Comparison of ENCODE assay signal across 9 mouse cellular contexts in genomic region chr3:88624951-88625350, GRCm38 (mm10). TPM values are rescaled to one million over a fixed set of nuclear protein-coding genes. Genes with fewer than 3 reads are reported as not detected.
DNase-seq lines count a peak whose midpoint lies in the region; ATAC-seq and TF ChIP-seq lines count a peak whose summit lies in the region.
"Had no signal": no experiment of that assay in that cellular context is flagged by ENCODE, and none has a peak within 500 bp of the region (broad histone marks: within the 10 kb centered on the region; RNA-seq: fewer than 3 reads in every experiment).

No protein-coding gene starts in this region.

- H3K4me3 ChIP-seq in MEL (ENCODE audit: control insufficient read depth in 1 of 2, insufficient read depth in 1 of 2, low read depth in 2 of 2, low read length in 2 of 2), result no peak overlapping the region; a peak in 1 of 4 replicates
- peak overlapping the region; percentile 77 for H3K4me3 ChIP-seq in forebrain, embryonic 15.5 days
- no peak overlapping the region for H3K4me3 ChIP-seq in limb, embryonic 11.5 days (ENCODE audit: low read depth, low read length)
- 0 out of 2 replicates have a peak overlapping the region, but pooled peaks have one; percentile 87 for H3K4me3 ChIP-seq in stomach, embryonic 16.5 days (replicated peaks; ENCODE audit: low read length)

- intact Hi-C loops in left cerebral cortex, postnatal 14 days (cut with DNase I), result no loop called here

- TF ChIP-seq POLR2A in MEL (IDR thresholded peaks at IDR 0.05; ENCODE audit: control insufficient read depth in 1 of 2, insufficient read depth in 1 of 2, low read depth in 1 of 2, low read length in 2 of 2, poor library complexity in 1 of 2), result no peak

- peak overlapping the region; percentile 97 for H3K27ac ChIP-seq in MEL (ENCODE audit: control insufficient read depth, low read depth, low read length)
- H3K27ac ChIP-seq in forebrain, embryonic 15.5 days (replicated peaks), result peak overlapping the region; percentile 97
- no peak overlapping the region for H3K27ac ChIP-seq in limb, embryonic 11.5 days (replicated peaks; ENCODE audit: low read depth, low read length)
- H3K27ac ChIP-seq in stomach, embryonic 16.5 days (ENCODE audit: low read length), result peak overlapping the region; percentile 98

- H3K4me2 ChIP-seq in forebrain, embryonic 15.5 days (replicated peaks), result peak overlapping the region; percentile 91
- peak overlapping the region; percentile 63; the same call in 1 of the 2 replicates for H3K4me2 ChIP-seq in limb, embryonic 11.5 days (ENCODE audit: low read depth, severe bottlenecking)
- peak overlapping the region; percentile 94 for H3K4me2 ChIP-seq in stomach, embryonic 16.5 days (ENCODE audit: low read depth, low read length)

- H3K27me3 ChIP-seq in MEL (ENCODE audit: control insufficient read depth in 1 of 2, insufficient read depth in 2 of 2, low read length in 2 of 2), result no peaks in the 10 kb centered on the region
- no peaks in the 10 kb centered on the region for H3K27me3 ChIP-seq in forebrain, embryonic 15.5 days
- no peaks in the 10 kb centered on the region for H3K27me3 ChIP-seq in limb, embryonic 11.5 days (ENCODE audit: control insufficient read depth, insufficient read depth, low read length)
- H3K27me3 ChIP-seq in stomach, embryonic 16.5 days (ENCODE audit: control insufficient read depth, insufficient read depth, low read length), result no peaks in the 10 kb centered on the region

- no peak for ATAC-seq in forebrain, embryonic 15.5 days (replicated peaks)
- ATAC-seq in limb, embryonic 11.5 days (ENCODE audit: insufficient number of reproducible peaks, low FRiP score, low TSS enrichment, low read depth), result no peak
- ATAC-seq in stomach, embryonic 16.5 days (ENCODE audit: insufficient read depth, low FRiP score), result no peak

- H3K9me3 ChIP-seq in MEL (replicated peaks; ENCODE audit: insufficient read depth, low read length), result no peaks in the 10 kb centered on the region
- no peaks in the 10 kb centered on the region for H3K9me3 ChIP-seq in forebrain, embryonic 15.5 days
- no peaks in the 10 kb centered on the region for H3K9me3 ChIP-seq in limb, embryonic 11.5 days (ENCODE audit: control insufficient read depth, low read length)
- H3K9me3 ChIP-seq in stomach, embryonic 16.5 days (replicated peaks; ENCODE audit: control insufficient read depth, low read length), result no peaks in the 10 kb centered on the region

- H3K36me3 ChIP-seq in MEL (ENCODE audit: control insufficient read depth in 1 of 2, insufficient read depth in 2 of 2, low read length in 2 of 2), result peaks cover 19 to 49% of the 10 kb centered on the region in 2 experiments
- peaks cover 14% of the 10 kb centered on the region for H3K36me3 ChIP-seq in forebrain, embryonic 15.5 days
- peaks cover 3% of the 10 kb centered on the region; the same call in 1 of the 2 replicates for H3K36me3 ChIP-seq in limb, embryonic 11.5 days (ENCODE audit: control insufficient read depth, insufficient read depth, low read length)
- peaks cover 5% of the 10 kb centered on the region; the same call in 1 of the 2 replicates for H3K36me3 ChIP-seq in stomach, embryonic 16.5 days (ENCODE audit: control insufficient read depth, insufficient read depth, low read length)

- TF ChIP-seq CTCF in MEL (IDR thresholded peaks at IDR 0.05 in 2 of 3, conservative IDR thresholded peaks at IDR 0.05 in 1 of 3; ENCODE audit: control insufficient read depth in 1 of 3, insufficient read depth in 1 of 3, low read depth in 2 of 3, low read length in 3 of 3, poor library complexity in 1 of 3, severe bottlenecking in 1 of 3), result no peak

- no peak for TF ChIP-seq EP300 in MEL (IDR thresholded peaks at IDR 0.05; ENCODE audit: low read depth in 1 of 2, low read length in 2 of 2)

- peak overlapping the region; percentile 85 for H3K9ac ChIP-seq in MEL (ENCODE audit: control insufficient read depth, low read depth, low read length, poor library complexity, severe bottlenecking)
- peak overlapping the region; percentile 88 for H3K9ac ChIP-seq in forebrain, embryonic 15.5 days (replicated peaks)
- H3K9ac ChIP-seq in limb, embryonic 11.5 days (ENCODE audit: low read length), result 0 out of 2 replicates have a peak overlapping the region, but pooled peaks have one; percentile 35
- H3K9ac ChIP-seq in stomach, embryonic 16.5 days (ENCODE audit: low read length), result peak overlapping the region; percentile 98

- DNase-seq in heart, adult 11 months, result peak; percentile 98
- no peak for DNase-seq in heart, postnatal 4 days
- peak; percentile 46 for DNase-seq in MEL (ENCODE audit: low read depth, low spot score)
- DNase-seq in limb, embryonic 11.5 days (ENCODE audit: low spot score), result no peak
- no peak for DNase-seq in left cerebral cortex, postnatal 14 days (ENCODE audit: low spot score in 2 of 2)
- DNase-seq in thymus, postnatal 14 days, result no peak

- peaks cover 98% of the 10 kb centered on the region for H3K79me2 ChIP-seq in MEL (ENCODE audit: control insufficient read depth, insufficient read depth, low read length, poor library complexity)

- 44% methylated on average over 2 of the region's 2 CpGs for WGBS in forebrain, embryonic 15.5 days
- WGBS in limb, embryonic 11.5 days, result 62% methylated on average over 2 of the region's 2 CpGs
- WGBS in stomach, embryonic 16.5 days, result 25% methylated on average over 2 of the region's 2 CpGs

- TF ChIP-seq RAD21 in MEL (IDR thresholded peaks at IDR 0.05; ENCODE audit: low read depth, low read length), result no peak

- H3K4me1 ChIP-seq in MEL (ENCODE audit: control insufficient read depth in 1 of 2, insufficient read depth in 2 of 2, low read length in 2 of 2), result peaks cover 40 to 52% of the 10 kb centered on the region in 2 experiments
- H3K4me1 ChIP-seq in forebrain, embryonic 15.5 days, result peaks cover 62% of the 10 kb centered on the region
- peaks cover 15% of the 10 kb centered on the region for H3K4me1 ChIP-seq in limb, embryonic 11.5 days (ENCODE audit: control insufficient read depth, insufficient read depth, low read length)
- H3K4me1 ChIP-seq in stomach, embryonic 16.5 days (ENCODE audit: control insufficient read depth, insufficient read depth, low read length), result peaks cover 38% of the 10 kb centered on the region

TF ChIP-seq in MEL, 35 proteins besides CTCF, POLR2A, EP300 and RAD21:
- no peak for TF ChIP-seq POLR2AphosphoS5 (IDR thresholded peaks at IDR 0.05; ENCODE audit: borderline replicate concordance, low read depth, low read length)
- TF ChIP-seq TBP (IDR thresholded peaks at IDR 0.05; ENCODE audit: low read depth, low read length), result no peak
- no peak for TF ChIP-seq ZKSCAN1 (IDR thresholded peaks at IDR 0.05; ENCODE audit: low read depth, low read length)
- TF ChIP-seq TAL1 (IDR thresholded peaks at IDR 0.05; ENCODE audit: low read length), result no peak
- TF ChIP-seq ETS1 (IDR thresholded peaks at IDR 0.05; ENCODE audit: low read depth, low read length), result no peak
- no peak for TF ChIP-seq E2F4 (IDR thresholded peaks at IDR 0.05; ENCODE audit: borderline replicate concordance, low read depth, low read length)
- no peak for TF ChIP-seq ZMIZ1 (IDR thresholded peaks at IDR 0.05; ENCODE audit: low read depth, low read length)
- no peak for TF ChIP-seq GATA1 (IDR thresholded peaks at IDR 0.05; ENCODE audit: low read depth, low read length)
TF ChIP-seq in MEL: peak in this region for 0.

RNA-seq across cellular contexts. Expression of gene Arhgef2, which starts 19.2 kb away (rescaled TPM):
- total RNA-seq in heart, postnatal 4 days (2021), result 100 to 1,000 TPM; 104 to 109 TPM
- 113 and 131 TPM in 2 replicates for total RNA-seq in MEL (2012; rRNA removed)
- polyA plus RNA-seq in MEL (2012; ENCODE audit: insufficient read depth in 1 of 2, insufficient read length in 2 of 2, low read depth in 1 of 2, low replicate concordance in 2 of 2, missing spikeins in 1 of 2), result 100 to 1,000 TPM in 1 of 2 experiments, not detected in 1; 183 TPM
- polyA plus RNA-seq in forebrain, embryonic 15.5 days (2015; fragmentation: Nextera tagmentation; extraction: Ambion mirVana), result 192 and 193 TPM in 2 replicates
- polyA plus RNA-seq in limb, embryonic 11.5 days (2014; fragmentation: Nextera tagmentation; extraction: Ambion mirVana), result 132 and 134 TPM in 2 replicates
- polyA plus RNA-seq in stomach, embryonic 16.5 days (2015; fragmentation: Nextera tagmentation; extraction: Ambion mirVana), result 75.4 and 81.3 TPM in 2 replicates
- 100 to 1,000 TPM; 310 to 316 TPM for total RNA-seq in left cerebral cortex, postnatal 14 days (2021)

RNA-seq across cellular contexts. Expression of gene Rxfp4, which starts 28.0 kb away (rescaled TPM):
- under 1 TPM in 1 of 2 experiments, not detected in 1; 0.20 TPM for total RNA-seq in heart, postnatal 4 days (2021)
- total RNA-seq in MEL (2012; rRNA removed), result 0.08 TPM in 1 of 2 replicates, not detected in the other
- under 1 TPM in 1 of 2 experiments, not detected in 1; 0.06 TPM for polyA plus RNA-seq in MEL (2012; ENCODE audit: insufficient read depth in 1 of 2, insufficient read length in 2 of 2, low read depth in 1 of 2, low replicate concordance in 2 of 2, missing spikeins in 1 of 2)
- not detected in 2 replicates for polyA plus RNA-seq in forebrain, embryonic 15.5 days (2015; fragmentation: Nextera tagmentation; extraction: Ambion mirVana)
- not detected in 2 replicates for polyA plus RNA-seq in limb, embryonic 11.5 days (2014; fragmentation: Nextera tagmentation; extraction: Ambion mirVana)
- not detected in 2 replicates for polyA plus RNA-seq in stomach, embryonic 16.5 days (2015; fragmentation: Nextera tagmentation; extraction: Ambion mirVana)
- total RNA-seq in left cerebral cortex, postnatal 14 days (2021), result not detected
- total RNA-seq: left cerebral cortex, postnatal 10 days had no signal

RNA-seq across cellular contexts. Expression of gene Ssr2, which starts 49.3 kb away (rescaled TPM):
- total RNA-seq in heart, postnatal 4 days (2021), result 100 to 1,000 TPM; 145 to 152 TPM
- 500 and 594 TPM in 2 replicates for total RNA-seq in MEL (2012; rRNA removed)
- 100 to 1,000 TPM; 176 to 706 TPM for polyA plus RNA-seq in MEL (2012; ENCODE audit: insufficient read depth in 1 of 2, insufficient read length in 2 of 2, low read depth in 1 of 2, low replicate concordance in 2 of 2, missing spikeins in 1 of 2)
- 133 and 134 TPM in 2 replicates for polyA plus RNA-seq in forebrain, embryonic 15.5 days (2015; fragmentation: Nextera tagmentation; extraction: Ambion mirVana)
- 220 and 233 TPM in 2 replicates for polyA plus RNA-seq in limb, embryonic 11.5 days (2014; fragmentation: Nextera tagmentation; extraction: Ambion mirVana)
- 307 and 360 TPM in 2 replicates for polyA plus RNA-seq in stomach, embryonic 16.5 days (2015; fragmentation: Nextera tagmentation; extraction: Ambion mirVana)
- total RNA-seq in left cerebral cortex, postnatal 14 days (2021), result 100 to 1,000 TPM; 114 to 123 TPM

Comparison
In these comparisons a context has a peak if more than half of its experiments do, and no peak if none do; other contexts are left out.
1. DNase-seq: peak in heart, adult 11 months (single experiment) and MEL (single experiment); none in heart, postnatal 4 days (single experiment), limb, embryonic 11.5 days (single experiment), left cerebral cortex, postnatal 14 days (0 of 2) and thymus, postnatal 14 days (single experiment).
2. H3K4me3 ChIP-seq: peak in forebrain, embryonic 15.5 days (single experiment) and stomach, embryonic 16.5 days (single experiment); none in MEL (0 of 2) and limb, embryonic 11.5 days (single experiment).
3. H3K9ac ChIP-seq: peak in every context shown above with its lines; median percentile 98 in stomach, embryonic 16.5 days; 88 in forebrain, embryonic 15.5 days; 85 in MEL; 35 in limb, embryonic 11.5 days.
4. Peak in every context shown above with its lines, with median percentiles within 50 percentile points of each other: H3K4me2 ChIP-seq.